Mouse (Mus musculus) neutrophil, adult 65 days (primary cell): ENCODE measurements around the gene Nploc4. TPM values are rescaled to one million over a fixed set of nuclear protein-coding genes. Genes with fewer than 3 reads are reported as not detected.

Experiments used
- total RNA-seq: library from RNA; stranded (reverse); gene quantifications from 2 replicates; pipeline ENCODE4 v1.2.4, GENCODE M21; 2023

Gene Nploc4
- total RNA-seq = 36.9 and 53.5 TPM in 2 replicates

GRCm38 (mm10) chr11:120437152-120437856 lies at the start of gene Nploc4:
Gene Nploc4 (minus strand): TSS chr11:120437708.

GRCm38 (mm10) chr11:120484265-120484981 lies 46.9 kb upstream of the Nploc4 start, which contains the start of gene Mrpl12:
Gene Mrpl12 (plus strand): TSS chr11:120484613.

GRCm38 (mm10) chr11:120467051-120467735 lies 29.7 kb upstream of the Nploc4 start, which contains the start of gene Arl16:
Gene Arl16 (minus strand): TSS chr11:120467607.

GRCm38 (mm10) chr11:120457772-120458751 lies 20.6 kb upstream of the Nploc4 start, which contains the start of the genes Oxld1 and Ccdc137:
Gene Oxld1 (minus strand): TSS chr11:120458068.
Gene Ccdc137 (plus strand): TSS chr11:120458115.

GRCm38 (mm10) chr11:120453306-120453705 lies 15.8 kb upstream of the Nploc4 start, which contains the start of gene Pde6g:
Gene Pde6g (minus strand): TSS chr11:120453500.

GRCm38 (mm10) chr11:120442344-120442743 lies 4.8 kb upstream of the Nploc4 start, which contains the start of gene Tspan10:
Gene Tspan10 (plus strand): TSS chr11:120442644.

GRCm38 (mm10) chr11:120378611-120379540 lies 58.6 kb downstream of the Nploc4 start, which contains the start of gene Faap100:
Gene Faap100 (minus strand): TSS chr11:120378764.

GRCm38 (mm10) chr11:120361295-120361694 lies 76.2 kb downstream of the Nploc4 start, which contains the start of gene Fscn2:
Gene Fscn2 (plus strand): TSS chr11:120361534.

GRCm38 (mm10) chr11:120347791-120348683 lies 89.5 kb downstream of the Nploc4 start, which contains the start of gene Actg1:
Gene Actg1 (minus strand): TSS chr11:120348542.

Other genes starting within 250 kb of the Nploc4 start
- gene Bahcc1, start 204.8 kb downstream of the Nploc4 start, total RNA-seq = 3.0 and 3.3 TPM in 2 replicates
- 3,631 and 3,848 TPM in 2 replicates for gene Actg1, start 89.2 kb downstream of the Nploc4 start, total RNA-seq
- gene Fscn2, start 76.2 kb downstream of the Nploc4 start, total RNA-seq = not detected in 2 replicates
- gene Faap100, start 58.9 kb downstream of the Nploc4 start, total RNA-seq = 12.8 and 19.4 TPM in 2 replicates
- 0.84 TPM in 1 of 2 replicates, not detected in the other for gene Tspan10, start 4.9 kb upstream of the Nploc4 start, total RNA-seq
- not detected in 2 replicates for gene Pde6g, start 15.8 kb upstream of the Nploc4 start, total RNA-seq
- 2.0 and 4.8 TPM in 2 replicates for gene Oxld1, start 20.4 kb upstream of the Nploc4 start, total RNA-seq
- 7.4 and 8.1 TPM in 2 replicates for gene Ccdc137, start 20.4 kb upstream of the Nploc4 start, total RNA-seq
- gene Arl16, start 29.9 kb upstream of the Nploc4 start, total RNA-seq = 5.6 and 7.2 TPM in 2 replicates
- gene Mrpl12, start 46.9 kb upstream of the Nploc4 start, total RNA-seq = 12.8 and 16.8 TPM in 2 replicates
- 11.2 and 13.4 TPM in 2 replicates for gene Slc25a10, start 54.1 kb upstream of the Nploc4 start, total RNA-seq
- gene Gcgr, start 93.0 kb upstream of the Nploc4 start, total RNA-seq = not detected in 2 replicates
- 28.8 and 31.9 TPM in 2 replicates for gene Mcrip1, start 112.0 kb upstream of the Nploc4 start, total RNA-seq
- not detected in 2 replicates for gene Ppp1r27, start 113.4 kb upstream of the Nploc4 start, total RNA-seq
- gene P4hb, start 135.5 kb upstream of the Nploc4 start, total RNA-seq = 245 and 272 TPM in 2 replicates
- gene Arhgdia, start 143.9 kb upstream of the Nploc4 start, total RNA-seq = 428 and 459 TPM in 2 replicates
- 116 and 122 TPM in 2 replicates for gene Alyref, start 160.7 kb upstream of the Nploc4 start, total RNA-seq
- gene Anapc11, start 160.7 kb upstream of the Nploc4 start, total RNA-seq = 36.8 and 40.0 TPM in 2 replicates
- 1.5 TPM in 1 of 2 replicates, not detected in the other for gene Npb, start 170.8 kb upstream of the Nploc4 start, total RNA-seq
- gene Pcyt2, start 180.2 kb upstream of the Nploc4 start, total RNA-seq = 28.9 and 43.8 TPM in 2 replicates
- gene Sirt7, start 187.5 kb upstream of the Nploc4 start, total RNA-seq = 114 and 133 TPM in 2 replicates
- 122 and 149 TPM in 2 replicates for gene Mafg, start 195.9 kb upstream of the Nploc4 start, total RNA-seq
- gene Pycr1, start 206.1 kb upstream of the Nploc4 start, total RNA-seq = 1.4 and 1.5 TPM in 2 replicates
- not detected in 2 replicates for gene Myadml2, start 210.4 kb upstream of the Nploc4 start, total RNA-seq
- gene Notum, start 223.5 kb upstream of the Nploc4 start, total RNA-seq = not detected in 2 replicates
- gene Aspscr1, start 235.3 kb upstream of the Nploc4 start, total RNA-seq = 82.0 and 103 TPM in 2 replicates